Mouse (Mus musculus) gastrocnemius, postnatal 4 days (tissue): ENCODE measurements around the gene Gm45233. TPM values are rescaled to one million over a fixed set of nuclear protein-coding genes. Genes with fewer than 3 reads are reported as not detected.
A peak's percentile ranks its signal among the peaks of the same experiment; 100 is the strongest.

Source experiments
- DNase-seq, 2 experiments: peaks; one replicate each; pipeline ENCODE4 v3.0.0; 2021 to 2022; ENCODE audit warnings: low spot score in 2 of 2, mixed read lengths in 2 of 2
- microRNA-seq: library from miRNA; unstranded; fragments of <30 nt; microRNA quantifications from one replicate; pipeline ENCODE4 v1.2.0, GENCODE M21; 2021
- total RNA-seq, 2 experiments: library from RNA; stranded (reverse); gene quantifications; 2 replicates each; pipeline ENCODE4 v1.2.3; 2021

Gene Gm45233
- total RNA-seq, 2 experiments from 2014 or later: 1.2 to 1.4 TPM

GRCm38 (mm10) chr7:43495343-43496021 is 51.6 kb downstream of the Gm45233 start:
- no peak for DNase-seq

GRCm38 (mm10) chr7:43511707-43512478 is 68.0 kb downstream of the Gm45233 start:
- DNase-seq: no peak

- no peak for DNase-seq
Observed at GRCm38 (mm10) chr7:43512519-43512918, 68.6 kb downstream of the Gm45233 start.

Small RNA genes within 50 kb of the gene (microRNA-seq; reads per million reads assigned to microRNA genes)
- gene Mir7051: 2.1 reads per million, percentile 2 among the genes with 10 or more reads in this experiment

Other genes starting within 250 kb of the Gm45233 start
- gene Zfp715, start 130.8 kb upstream of the Gm45233 start, total RNA-seq: 10 to 100 TPM; 20.0 to 21.5 TPM
- gene Siglecf, start 92.8 kb upstream of the Gm45233 start, total RNA-seq: under 1 TPM; 0.10 to 0.17 TPM
- under 1 TPM in 1 of 2 experiments, not detected in 1; 0.10 TPM for gene Siglecg, start 35.9 kb upstream of the Gm45233 start, total RNA-seq
- not detected for gene Lim2, start 16.5 kb upstream of the Gm45233 start, total RNA-seq
- gene Nkg7, start 7.1 kb upstream of the Gm45233 start, total RNA-seq: not detected
- not detected for gene Cldnd2, start 3.3 kb upstream of the Gm45233 start, total RNA-seq
- gene Etfb, start within 50 bp of the Gm45233 start, total RNA-seq: 100 to 1,000 TPM; 408 to 443 TPM
- gene Vsig10l, start 19.0 kb downstream of the Gm45233 start, total RNA-seq: 1 to 10 TPM; 3.7 to 4.9 TPM
- under 1 TPM; 0.54 to 0.64 TPM for gene Iglon5, start 45.9 kb downstream of the Gm45233 start, total RNA-seq
- not detected for gene 4931406B18Rik, start 61.8 kb downstream of the Gm45233 start, total RNA-seq
- gene Cd33, start 100.3 kb downstream of the Gm45233 start, total RNA-seq: 1 to 10 TPM; 4.4 to 5.5 TPM
- 1 to 10 TPM; 2.2 to 2.3 TPM for gene Zfp658, start 118.1 kb downstream of the Gm45233 start, total RNA-seq
- gene Zfp719, start 135.5 kb downstream of the Gm45233 start, total RNA-seq: 10 to 100 TPM in 1 of 2 experiments, 1 to 10 TPM in 1; 7.8 to 11.8 TPM
- not detected for gene Zfp819, start 163.0 kb downstream of the Gm45233 start, total RNA-seq
- gene Ceacam18, start 190.6 kb downstream of the Gm45233 start, total RNA-seq: not detected
- 1 to 10 TPM in 1 of 2 experiments, under 1 TPM in 1; 0.91 to 1.1 TPM for gene Siglece, start 216.0 kb downstream of the Gm45233 start, total RNA-seq
- 1 to 10 TPM; 4.9 to 5.4 TPM for gene Ctu1, start 227.9 kb downstream of the Gm45233 start, total RNA-seq
- gene Klk14, start 246.3 kb downstream of the Gm45233 start, total RNA-seq: not detected